Mouse (Mus musculus): ENCODE measurements at regions not wholly inside any gene's neighbourhood (a gene's known extent, or its start where the extent isn't known, plus 50 kb on each side); places are given as distances from the start of the nearest gene placed in this dataset.
"Not testable (repeated sequence)": the region's sequence is repeated elsewhere in the genome, so short reads cannot be mapped to it uniquely, and the experiment has no call there.

GRCm38 (mm10) chr2:166516261-166516660, 197.4 kb downstream of the Prex1 start:
- DNase-seq: no peak

DNA sequence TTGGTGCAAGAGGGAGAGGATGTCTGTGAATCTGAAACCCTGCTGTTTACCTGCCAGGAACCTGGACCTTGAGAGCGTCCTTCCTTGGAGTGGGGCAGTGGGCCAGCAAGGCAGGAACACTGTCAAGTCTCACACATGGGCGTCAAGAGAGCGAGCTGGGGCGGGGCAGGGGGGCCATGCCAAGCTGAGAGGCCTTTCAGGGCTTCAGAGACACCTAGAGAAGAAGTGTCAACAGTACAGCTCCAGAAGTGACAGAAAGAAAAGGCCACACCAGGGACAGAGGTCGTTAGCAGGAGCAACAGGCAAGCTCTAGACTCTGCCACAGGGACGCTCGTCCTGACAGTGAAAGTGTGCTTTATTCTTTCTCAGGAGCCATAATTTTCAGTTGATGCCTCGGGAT, 199.0 kb downstream of the Prex1 start:
- DNase-seq: no peak

- no peak for DNase-seq
Observed at GRCm38 (mm10) chr2:166512488-166512887, 201.1 kb downstream of the Prex1 start.

DNA sequence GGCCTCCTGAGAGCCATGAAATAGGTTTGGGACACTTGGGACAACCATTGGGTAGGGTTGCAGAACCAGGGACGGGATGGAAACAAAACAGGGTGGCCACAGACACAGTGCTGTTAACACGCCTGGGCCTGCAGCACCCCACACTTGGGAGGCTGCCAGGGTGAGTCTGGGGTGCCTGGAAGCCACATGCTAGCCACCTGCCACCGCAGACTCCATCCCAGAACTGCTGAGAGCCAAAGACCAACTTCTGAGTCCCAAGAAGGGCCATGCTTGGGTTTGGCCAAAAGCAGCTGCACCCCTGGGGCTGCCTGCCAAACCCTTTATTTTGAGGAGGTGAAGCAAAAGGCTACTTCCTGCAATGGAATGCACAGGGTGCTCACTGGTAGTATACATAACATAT, 202.2 kb downstream of the Prex1 start:
- not testable (repeated sequence) for DNase-seq

- DNase-seq: no peak
Observed at GRCm38 (mm10) chr2:166510776-166511175, 202.9 kb downstream of the Prex1 start.

DNA sequence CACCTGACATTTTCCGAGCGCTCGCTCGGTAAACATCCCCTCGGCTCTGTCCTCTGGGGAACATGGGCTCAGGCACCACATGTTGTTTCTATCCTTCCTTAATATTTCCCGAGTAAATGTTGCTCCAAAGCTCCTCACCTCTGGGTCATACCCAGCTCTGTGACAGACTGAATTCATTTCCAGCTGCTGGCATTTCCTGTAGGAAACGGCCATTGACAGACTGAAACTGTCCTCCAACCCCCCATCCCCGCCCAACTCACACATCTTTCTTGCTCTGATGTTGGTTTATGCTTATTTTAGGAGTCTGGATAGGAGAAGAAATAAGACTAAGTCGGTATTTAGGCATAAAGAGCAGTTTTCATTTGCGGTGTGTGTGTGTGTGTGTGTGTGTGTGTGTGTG, 204.0 kb downstream of the Prex1 start:
- DNase-seq: no peak

- DNase-seq: no peak
Observed at GRCm38 (mm10) chr2:166508656-166509420, 204.8 kb downstream of the Prex1 start.

- no peak for DNase-seq
Observed at GRCm38 (mm10) chr2:166505309-166505708, 208.3 kb downstream of the Prex1 start.

GRCm38 (mm10) chr2:166503666-166504065, 210.0 kb downstream of the Prex1 start:
- no peak for DNase-seq

- DNase-seq: no peak
Observed at GRCm38 (mm10) chr2:166492895-166493294, 220.7 kb downstream of the Prex1 start.

DNA sequence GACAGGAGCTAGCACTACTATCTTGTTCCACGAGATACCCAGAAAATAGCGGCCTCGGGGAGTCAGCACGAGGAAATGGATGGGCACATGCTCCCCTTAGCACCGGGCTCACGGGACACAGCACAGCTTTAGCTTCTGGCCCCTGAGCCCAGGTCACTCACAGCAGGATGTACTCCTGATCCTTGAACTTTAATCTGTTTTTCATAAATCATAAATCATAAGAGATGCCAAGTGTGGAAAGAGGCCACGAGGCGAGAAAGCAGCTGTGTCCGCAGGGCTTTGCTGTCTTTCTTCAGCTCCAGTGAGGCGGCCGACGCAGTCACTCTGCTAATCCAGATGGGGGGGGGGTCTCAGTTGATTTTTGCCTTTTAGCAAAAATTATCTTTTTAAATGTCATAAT, 221.2 kb downstream of the Prex1 start:
- no peak for DNase-seq

- DNase-seq: no peak
Observed at GRCm38 (mm10) chr2:166491861-166492260, 221.8 kb downstream of the Prex1 start.

DNA sequence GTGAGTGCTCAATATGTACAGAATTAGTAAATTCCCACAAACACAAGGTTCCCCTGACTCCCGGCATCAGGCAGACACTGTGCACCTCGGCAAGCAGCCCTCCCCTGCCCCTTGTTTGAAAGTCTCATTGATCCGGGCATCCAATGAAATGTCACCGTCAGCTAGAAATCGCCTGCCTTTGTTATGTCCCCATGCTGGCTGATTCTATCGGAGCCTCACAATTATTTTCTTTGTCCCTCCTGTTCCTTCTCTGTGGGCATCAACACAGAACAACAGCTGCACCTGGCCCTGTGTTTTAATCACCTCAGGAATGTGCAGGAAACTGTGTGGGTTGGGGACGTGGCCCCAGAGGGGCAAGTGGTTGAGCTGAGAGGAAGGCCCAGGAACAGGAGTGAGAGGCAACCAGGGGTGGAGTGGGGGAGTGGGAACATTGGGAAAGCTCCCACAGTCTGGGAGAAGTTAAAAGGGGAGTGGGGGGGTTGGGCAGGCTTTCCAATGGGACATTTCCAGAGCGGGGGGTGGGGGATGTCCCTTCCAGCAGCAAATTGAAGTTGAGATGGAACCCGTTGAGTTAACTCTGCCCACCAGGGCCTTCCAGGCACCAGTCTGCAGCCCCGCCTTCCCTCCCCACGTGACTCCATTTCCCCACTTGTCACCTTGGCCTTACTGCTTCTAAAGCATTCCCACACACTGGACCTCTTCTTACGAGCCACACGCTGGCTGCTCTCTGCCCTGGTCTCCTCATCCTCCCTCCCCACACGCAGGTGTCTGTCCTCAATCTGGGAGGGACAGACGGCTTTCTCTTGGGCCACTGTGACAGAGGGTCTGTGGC, 224.4 kb downstream of the Prex1 start:
- DNase-seq: no peak

DNA sequence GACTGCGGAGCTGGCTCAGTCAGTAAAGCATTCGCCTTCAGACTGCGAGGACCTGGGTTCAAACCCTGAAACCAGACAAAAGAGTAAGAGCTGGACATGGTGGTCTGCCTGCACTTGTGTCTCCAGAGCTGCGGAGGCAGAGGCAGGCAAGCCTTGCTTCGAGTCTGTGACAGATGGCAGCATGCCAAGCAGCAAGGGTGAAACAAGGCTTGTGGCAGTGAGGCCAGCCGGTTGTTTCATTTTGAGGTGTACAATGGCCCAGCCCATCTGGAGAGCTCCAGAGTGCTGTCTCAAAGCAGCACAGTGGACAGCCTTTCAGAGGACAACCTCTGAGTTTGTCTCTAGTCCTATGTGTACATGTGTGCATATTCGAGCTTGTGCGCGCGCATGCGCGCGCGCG, 225.9 kb downstream of the Prex1 start:
- no peak for DNase-seq

GRCm38 (mm10) chr2:166485788-166486187, 227.8 kb downstream of the Prex1 start:
- DNase-seq: no peak

DNA sequence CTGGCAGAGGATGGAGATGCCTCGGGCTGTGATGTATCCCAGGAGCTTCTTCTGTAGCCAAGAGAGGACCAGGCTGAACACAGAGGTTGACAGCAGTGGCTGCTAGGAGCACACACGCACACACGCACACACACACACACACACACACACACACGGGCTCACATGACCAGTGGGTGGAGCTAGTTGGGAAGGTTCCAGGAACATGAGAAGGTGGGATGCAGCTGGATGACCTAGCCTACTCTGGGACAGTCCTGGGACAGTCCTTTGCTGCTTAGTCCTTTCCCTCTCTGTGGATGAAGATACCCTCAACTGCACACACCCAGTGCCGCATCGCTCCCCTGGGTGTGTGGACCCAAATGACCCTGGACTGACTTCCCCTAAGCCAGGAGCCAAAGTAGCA, 228.3 kb downstream of the Prex1 start:
- no peak for DNase-seq

- no peak for DNase-seq
Observed at GRCm38 (mm10) chr2:166483617-166484319, 229.9 kb downstream of the Prex1 start.

DNA sequence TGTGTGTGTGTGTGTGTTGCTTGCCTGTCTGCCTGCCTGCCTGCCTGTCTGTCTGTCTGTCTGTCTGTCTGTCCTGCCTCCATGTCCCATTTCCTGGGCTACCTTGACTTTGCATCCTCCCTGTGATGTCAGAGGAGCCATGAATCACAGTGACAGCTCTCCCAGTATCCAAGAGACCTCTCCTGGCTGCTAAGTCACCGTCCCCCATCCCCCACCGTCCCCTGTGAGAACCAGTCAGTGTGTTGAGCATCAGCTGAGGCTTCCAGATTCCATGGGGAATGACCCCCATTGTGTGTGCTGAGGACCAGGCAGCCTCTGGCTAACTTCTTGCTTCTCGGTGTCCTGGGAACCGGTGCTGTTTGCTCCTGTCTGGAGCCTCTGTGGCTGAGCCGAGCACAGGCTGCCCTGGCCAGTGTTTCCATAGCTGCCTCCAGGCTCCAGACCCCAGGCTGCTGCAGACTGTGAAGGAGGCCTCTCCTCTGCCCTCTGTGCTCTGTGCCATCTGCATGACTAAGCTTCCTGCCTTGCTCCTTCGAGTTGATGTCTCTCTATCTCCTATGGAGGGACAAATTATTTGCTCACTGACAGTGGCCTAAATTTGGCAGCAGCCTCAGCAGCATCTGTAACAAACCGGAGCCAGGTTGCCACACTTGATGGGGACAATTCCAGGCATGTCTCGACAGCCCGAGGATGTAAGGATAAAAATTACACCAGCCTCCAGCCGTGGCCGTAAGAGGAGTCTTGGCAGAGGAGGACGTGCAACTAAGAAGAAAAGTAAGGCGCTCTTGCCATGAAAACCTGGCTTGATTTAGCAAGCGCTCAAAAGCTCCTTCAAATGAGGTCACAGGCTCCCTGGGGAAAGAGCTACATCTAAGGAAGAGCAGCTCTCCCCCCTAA, 230.7 kb downstream of the Prex1 start:
- no peak for DNase-seq

DNA sequence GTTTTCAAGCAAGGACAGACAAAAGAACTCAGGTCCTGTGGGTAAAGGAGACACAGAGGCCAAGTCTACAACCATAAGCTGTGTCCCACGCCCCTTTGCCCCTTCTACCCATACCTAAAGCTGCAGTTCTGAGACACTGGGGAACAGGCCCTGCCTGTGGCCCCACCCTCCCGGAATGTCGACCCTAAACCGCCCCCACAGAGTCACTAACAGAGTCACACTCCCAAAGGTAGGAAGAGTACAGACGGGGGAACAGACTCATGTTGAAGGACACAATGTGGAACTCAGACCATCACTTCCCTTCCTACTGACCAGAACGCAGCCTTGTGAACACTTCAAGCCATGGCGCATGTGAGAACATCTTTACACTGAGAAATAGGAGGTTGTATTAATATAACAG, 231.9 kb downstream of the Prex1 start:
- DNase-seq: no peak

GRCm38 (mm10) chr2:166481362-166481761, 232.3 kb downstream of the Prex1 start:
- no peak for DNase-seq

- no peak for DNase-seq
Observed at GRCm38 (mm10) chr2:166480883-166481282, 232.7 kb downstream of the Prex1 start.

DNA sequence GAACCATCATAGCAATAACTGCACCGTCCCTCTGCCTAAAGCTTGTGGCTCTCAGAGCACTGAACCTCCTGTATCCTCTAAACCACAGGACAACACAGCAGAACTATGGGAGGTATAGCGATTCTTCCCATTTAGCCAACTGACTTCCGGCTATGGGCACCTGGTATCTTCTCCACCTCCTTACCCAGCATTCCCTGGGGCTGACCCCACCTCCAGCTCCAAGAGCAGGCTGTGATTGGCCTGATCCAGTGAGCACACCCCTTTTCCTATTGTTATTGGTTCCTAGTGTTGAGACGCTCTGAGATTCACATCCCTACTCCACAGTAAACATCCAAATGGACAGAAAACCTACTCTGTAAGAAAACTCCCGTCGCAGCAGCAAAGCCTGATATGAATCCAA, 236.7 kb downstream of the Prex1 start:
- DNase-seq: no peak

DNA sequence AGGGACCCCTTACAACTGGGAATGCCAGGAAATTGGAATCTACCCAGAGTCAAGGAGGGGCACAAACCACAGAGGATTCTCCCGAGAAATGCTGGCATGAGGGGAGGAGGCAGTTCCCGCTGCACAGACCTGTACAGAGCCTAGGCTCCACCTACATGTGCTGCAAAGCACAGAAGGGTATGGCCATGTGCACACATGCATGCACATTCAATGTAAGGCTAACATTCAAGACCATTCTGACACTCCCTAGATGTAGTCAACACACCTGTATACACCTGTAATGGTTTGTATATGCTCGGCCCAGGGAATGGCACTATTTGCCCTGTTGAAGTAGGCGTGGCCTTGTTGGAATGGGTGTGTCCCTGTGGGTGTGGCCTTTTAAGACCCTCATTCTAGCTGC, 238.0 kb downstream of the Prex1 start:
- DNase-seq: no peak
